Mouse (Mus musculus) hindbrain, postnatal 0 days (tissue): ENCODE data around the gene Pds5b. TPM values are rescaled to one million over a fixed set of nuclear protein-coding genes. Genes with fewer than 3 reads are reported as not detected.
"Not testable (repeated sequence)": the region's sequence is repeated elsewhere in the genome, so short reads cannot be mapped to it uniquely, and the experiment has no call there.

Experiments
- ATAC-seq: fragments of 200-750 bp; cut with Nextera tagmentation; 2 replicates; pipeline ENCODE4 v1.8.0; 2017; ENCODE audit warnings: mild to moderate bottlenecking, moderate TSS enrichment, moderate library complexity
- DNase-seq: peaks from one replicate; pipeline ENCODE4 v3.0.0-alpha.2; 2015; ENCODE audit warnings: low spot score
- H3K27ac ChIP-seq: fragments of 300-500 bp; sonication (generic); 2 replicates; pipeline ENCODE4 v1.5.1; 2014; ENCODE audit warnings: mild to moderate bottlenecking
- H3K27me3 ChIP-seq: fragments of 300-500 bp; sonication (generic); 2 replicates; pipeline ENCODE4 v1.6.1; 2014; ENCODE audit warnings: low read length, mixed read lengths; ENCODE audit not compliant: insufficient read depth
- H3K36me3 ChIP-seq: fragments of 300-500 bp; sonication (generic); 2 replicates; pipeline ENCODE4 v1.6.1; 2014; ENCODE audit warnings: low read length, mixed read lengths; ENCODE audit not compliant: insufficient read depth
- H3K4me1 ChIP-seq: fragments of 300-500 bp; sonication (generic); 2 replicates; pipeline ENCODE4 v1.6.1; 2014; ENCODE audit warnings: antibody characterized with exemption, low read length, mixed read lengths; ENCODE audit not compliant: insufficient read depth
- H3K4me2 ChIP-seq: fragments of 300-500 bp; sonication (generic); 2 replicates; pipeline ENCODE4 v1.6.1; 2014; ENCODE audit warnings: low read depth, mild to moderate bottlenecking, low read length, moderate library complexity, mixed read lengths
- H3K4me3 ChIP-seq: fragments of 300-500 bp; sonication (generic); 2 replicates; pipeline ENCODE4 v1.5.1; 2014; ENCODE audit warnings: low read length
- H3K9ac ChIP-seq: fragments of 300-500 bp; sonication (generic); replicated peaks from 2 replicates; pipeline ENCODE4 v1.6.1; 2014; ENCODE audit warnings: mild to moderate bottlenecking, low read length, moderate library complexity, mixed read lengths
- H3K9me3 ChIP-seq: fragments of 300-500 bp; sonication (generic); 2 replicates; pipeline ENCODE4 v1.6.1; 2016; ENCODE audit warnings: low read length, mixed read lengths
- CTCF ChIP-seq: IDR thresholded peaks from 2 replicates; pipeline ENCODE4 v1.5.1; 2016; ENCODE audit warnings: antibody characterized with exemption, control low read depth, low read depth
- WGBS: fragments of 180-500 bp; shearing (Covaris S2); extraction: QIAGEN DNeasy Blood & Tissue Kit; methylation state at CpG from one replicate; pipeline ENCODE4 v1.1.7; 2014; 5-methylcytosine and 5-hydroxymethylcytosine counted together
- polyA plus RNA-seq: library from polyadenylated mRNA; unstranded; fragments of >200 nt; fragmentation: Nextera tagmentation; extraction: Ambion mirVana; gene quantifications from 2 replicates; pipeline ENCODE4 v1.2.1, GENCODE M21; 2015
- total RNA-seq: library from RNA; depleted of rRNA; stranded (reverse); fragments of >200 nt; gene quantifications from 2 replicates; pipeline ENCODE4 v1.2.3, GENCODE M21; 2014; rRNA removed

The Pds5b gene
- total and polyA plus RNA-seq, 2 experiments from 2014 or later = 19.4 to 38.5 TPM

- H3K36me3 ChIP-seq = no peaks in the 10 kb centered on the region
- H3K9me3 ChIP-seq = peaks cover 4% of the 10 kb centered on the region; the same call in 1 of the 2 replicates
- no peak overlapping the region; the same call in 1 of the 2 replicates for H3K4me2 ChIP-seq
- H3K4me3 ChIP-seq = no peak overlapping the region
- WGBS = 51% methylated on average over 11 of the region's 11 CpGs
- H3K4me1 ChIP-seq = no peaks in the 10 kb centered on the region
- no peak overlapping the region for H3K27ac ChIP-seq
- DNase-seq (peak; percentile 79), ATAC-seq (peak; percentile 83)
- no peak for TF ChIP-seq CTCF
- H3K27me3 ChIP-seq = no peaks in the 10 kb centered on the region
- H3K9ac ChIP-seq = no peak overlapping the region
Measured at GRCm38 (mm10) chr5:150839688-150840541, 166.4 kb downstream of the Pds5b start.

- Histone ChIP-seq H3K4me2 (no peak overlapping the region), H3K9me3 (peaks cover 4% of the 10 kb centered on the region; the same call in 1 of the 2 replicates), H3K9ac (no peak overlapping the region), H3K4me1 (no peaks in the 10 kb centered on the region), H3K27me3 (no peaks in the 10 kb centered on the region), H3K27ac (0 out of 2 replicates have a peak overlapping the region, but pooled peaks have one; percentile 23), H3K36me3 (no peaks in the 10 kb centered on the region), H3K4me3 (no peak overlapping the region)
- ATAC-seq = no peak
- DNase-seq = no peak
- WGBS = 63% methylated on average over 11 of the region's 11 CpGs
- no peak for TF ChIP-seq CTCF
Measured at GRCm38 (mm10) chr5:150840596-150840995, 167.1 kb downstream of the Pds5b start.

GRCm38 (mm10) chr5:150845961-150846360 lies 172.4 kb downstream of the Pds5b start:
- ATAC-seq (no peak), DNase-seq (no peak)
- Histone ChIP-seq H3K4me3 (no peak overlapping the region), H3K27me3 (no peaks in the 10 kb centered on the region), H3K9me3 (no peaks in the 10 kb centered on the region), H3K27ac (no peak overlapping the region), H3K9ac (no peak overlapping the region), H3K36me3 (no peaks in the 10 kb centered on the region), H3K4me2 (no peak overlapping the region), H3K4me1 (no peaks in the 10 kb centered on the region)
- no peak for TF ChIP-seq CTCF
- 89% methylated on average over 6 of the region's 6 CpGs for WGBS

GRCm38 (mm10) chr5:150850821-150851220 lies 177.3 kb downstream of the Pds5b start:
- Histone ChIP-seq H3K4me3 (no peak overlapping the region), H3K36me3 (no peaks in the 10 kb centered on the region), H3K27me3 (no peaks in the 10 kb centered on the region), H3K27ac (no peak overlapping the region), H3K4me2 (no peak overlapping the region), H3K4me1 (no peaks in the 10 kb centered on the region), H3K9me3 (no peaks in the 10 kb centered on the region), H3K9ac (no peak overlapping the region)
- DNase-seq (no peak), ATAC-seq (no peak)
- 58% methylated on average over 2 of the region's 2 CpGs for WGBS
- TF ChIP-seq CTCF = no peak

- not testable (repeated sequence) for H3K36me3 ChIP-seq
Measured at GRCm38 (mm10) chr5:150852097-150852496, 178.6 kb downstream of the Pds5b start.

GRCm38 (mm10) chr5:150854506-150854905 lies 181.0 kb downstream of the Pds5b start:
- no peaks in the 10 kb centered on the region for H3K4me1 ChIP-seq
- no peak overlapping the region for H3K4me2 ChIP-seq
- no peaks in the 10 kb centered on the region for H3K9me3 ChIP-seq
- no peak overlapping the region for H3K27ac ChIP-seq
- H3K4me3 ChIP-seq = no peak overlapping the region
- H3K27me3 ChIP-seq = no peaks in the 10 kb centered on the region
- H3K36me3 ChIP-seq = no peaks in the 10 kb centered on the region
- ATAC-seq (no peak), DNase-seq (no peak)
- WGBS = 53% methylated on average over 1 of the region's 1 CpGs
- TF ChIP-seq CTCF = no peak
- no peak overlapping the region for H3K9ac ChIP-seq

More at GRCm38 (mm10) chr5:150852097-150852496, 178.6 kb downstream of the Pds5b start:
- H3K27me3 ChIP-seq, H3K4me2 ChIP-seq, DNase-seq, H3K27ac ChIP-seq, H3K9ac ChIP-seq, H3K4me1 ChIP-seq, ATAC-seq, H3K9me3 ChIP-seq, H3K4me3 ChIP-seq: not testable (repeated sequence)
- WGBS = 97% methylated on average over 2 of the region's 2 CpGs

- H3K36me3 ChIP-seq = no peaks in the 10 kb centered on the region
- H3K9ac ChIP-seq = no peak overlapping the region
- 35% methylated on average over 5 of the region's 5 CpGs for WGBS
- ATAC-seq (no peak), DNase-seq (no peak)
- no peak overlapping the region for H3K4me3 ChIP-seq
- TF ChIP-seq CTCF = no peak
- H3K27ac ChIP-seq = no peak overlapping the region
- H3K9me3 ChIP-seq = no peaks in the 10 kb centered on the region
- no peaks in the 10 kb centered on the region for H3K27me3 ChIP-seq
- H3K4me2 ChIP-seq = no peak overlapping the region
- no peaks in the 10 kb centered on the region for H3K4me1 ChIP-seq
Measured at GRCm38 (mm10) chr5:150859642-150860194, 186.2 kb downstream of the Pds5b start.

Other genes with a start within 250 kb of the Pds5b start
- not detected in 2 replicates for gene Zar1l, start 155.6 kb upstream of the Pds5b start, total RNA-seq
- 0.28 TPM in 1 of 2 replicates, not detected in the other for gene Zar1l, start 155.6 kb upstream of the Pds5b start, polyA plus RNA-seq
- gene Brca2, start 151.1 kb upstream of the Pds5b start, total RNA-seq = 4.8 and 29.4 TPM in 2 replicates
- 14.5 and 18.9 TPM in 2 replicates for gene Brca2, start 151.1 kb upstream of the Pds5b start, polyA plus RNA-seq
- gene N4bp2l1, start 76.6 kb upstream of the Pds5b start, total RNA-seq = 14.1 and 21.6 TPM in 2 replicates
- gene N4bp2l1, start 76.6 kb upstream of the Pds5b start, polyA plus RNA-seq = 33.3 and 34.5 TPM in 2 replicates
- 27.2 and 37.6 TPM in 2 replicates for gene N4bp2l2, start 7.6 kb upstream of the Pds5b start, total RNA-seq
- 31.5 and 33.0 TPM in 2 replicates for gene N4bp2l2, start 7.6 kb upstream of the Pds5b start, polyA plus RNA-seq